Mouse (Mus musculus) embryo, embryonic 9.5 days (tissue): ENCODE measurements at regions not wholly inside any gene's neighbourhood (a gene's known extent, or its start where the extent isn't known, plus 50 kb on each side); places are given as distances from the start of the nearest gene placed in this dataset.
A peak's percentile ranks its signal among the peaks of the same experiment; 100 is the strongest.

Experiments used
- DNase-seq: peaks from one replicate; pipeline ENCODE4 v3.0.0-alpha.2; 2017; ENCODE audit errors: extremely low spot score

- no peak for DNase-seq
Observed at GRCm38 (mm10) chr1:19951680-19952248, 666.1 kb downstream of the Pkhd1 start.

- no peak for DNase-seq
Observed at GRCm38 (mm10) chr1:19973364-19973763, 644.5 kb downstream of the Pkhd1 start.

GRCm38 (mm10) chr1:19973981-19974380 lies 643.9 kb downstream of the Pkhd1 start:
- DNase-seq = peak; percentile 25

- no peak for DNase-seq
Observed at GRCm38 (mm10) chr1:19975436-19975835, 642.4 kb downstream of the Pkhd1 start.

- DNase-seq = peak; percentile 31
Observed at GRCm38 (mm10) chr1:19981189-19981588, 636.7 kb downstream of the Pkhd1 start.

- no peak for DNase-seq
Observed at GRCm38 (mm10) chr1:19982791-19983190, 635.1 kb downstream of the Pkhd1 start.

GRCm38 (mm10) chr1:19983504-19983903 lies 634.4 kb downstream of the Pkhd1 start:
- no peak for DNase-seq

- DNase-seq = no peak
Observed at GRCm38 (mm10) chr1:19989921-19990320, 627.9 kb downstream of the Pkhd1 start.
